Comparison of ENCODE assay signal across 8 mouse cellular contexts in genomic region chr17:35917143-35917462, GRCm38 (mm10). TPM values are rescaled to one million over a fixed set of nuclear protein-coding genes. Genes with fewer than 3 reads are reported as not detected.
DNase-seq lines count a peak whose midpoint lies in the region; ATAC-seq and TF ChIP-seq lines count a peak whose summit lies in the region.

No protein-coding gene starts in this region.

- no peak for TF ChIP-seq POLR2A in CH12.LX (IDR thresholded peaks at IDR 0.05; ENCODE audit: low read depth, low read length)

- WGBS in forebrain, embryonic 11.5 days: under 1% methylated on average over 8 of the region's 8 CpGs
- 0% methylated on average over 8 of the region's 8 CpGs for WGBS in midbrain, embryonic 14.5 days

- peak overlapping the region; percentile 100 for H3K9ac ChIP-seq in CH12.LX (ENCODE audit: insufficient read depth, low read depth)
- peak overlapping the region; percentile 97 for H3K9ac ChIP-seq in forebrain, embryonic 11.5 days (ENCODE audit: low read length)
- peak overlapping the region; percentile 99 for H3K9ac ChIP-seq in midbrain, embryonic 14.5 days (replicated peaks; ENCODE audit: low read length)

- H3K27ac ChIP-seq in CH12.LX (ENCODE audit: insufficient read depth, low read depth): peak overlapping the region; percentile 63
- peak overlapping the region; percentile 95 for H3K27ac ChIP-seq in forebrain, embryonic 11.5 days (ENCODE audit: low read depth, low read length)
- H3K27ac ChIP-seq in midbrain, embryonic 14.5 days (replicated peaks; ENCODE audit: low read depth, low read length): peak overlapping the region; percentile 92

- H3K4me1 ChIP-seq in erythroblast, embryonic 14.5 days (ENCODE audit: control insufficient read depth): peaks cover 66% of the 10 kb centered on the region
- H3K4me1 ChIP-seq in CH12.LX (ENCODE audit: control insufficient read depth in 1 of 2, insufficient read depth in 2 of 2): peaks cover 6 to 55% of the 10 kb centered on the region in 2 experiments; a peak in 3 of 4 replicates
- peaks cover 13% of the 10 kb centered on the region for H3K4me1 ChIP-seq in forebrain, embryonic 11.5 days (replicated peaks; ENCODE audit: control insufficient read depth, insufficient read depth, low read length)
- H3K4me1 ChIP-seq in midbrain, embryonic 14.5 days (ENCODE audit: control insufficient read depth, insufficient read depth, low read length): peaks cover 34% of the 10 kb centered on the region

- no peak for TF ChIP-seq CTCF in CH12.LX (conservative IDR thresholded peaks at IDR 0.05 in 1 of 2, IDR thresholded peaks at IDR 0.05 in 1 of 2; ENCODE audit: low read depth in 2 of 2, low read length in 2 of 2)

- H3K36me3 ChIP-seq in erythroblast, embryonic 14.5 days (ENCODE audit: control insufficient read depth): peaks cover 65% of the 10 kb centered on the region
- peaks cover 29 to 57% of the 10 kb centered on the region in 2 experiments for H3K36me3 ChIP-seq in CH12.LX (replicated peaks in 1 of 2; ENCODE audit: control insufficient read depth in 1 of 2, insufficient read depth in 1 of 2, low read length in 1 of 2)
- peaks cover 2% of the 10 kb centered on the region; the same call in 1 of the 2 replicates for H3K36me3 ChIP-seq in forebrain, embryonic 11.5 days (ENCODE audit: control insufficient read depth, insufficient read depth, low read length)
- peaks cover 15% of the 10 kb centered on the region for H3K36me3 ChIP-seq in midbrain, embryonic 14.5 days (ENCODE audit: control insufficient read depth, insufficient read depth, low read length)

- no peak for TF ChIP-seq RAD21 in CH12.LX (IDR thresholded peaks at IDR 0.05; ENCODE audit: low read depth, low read length)

- peak overlapping the region; percentile 97; the same call in 1 of the 2 replicates for H3K4me2 ChIP-seq in CH12.LX (ENCODE audit: insufficient read depth, low read depth, poor library complexity, severe bottlenecking)
- H3K4me2 ChIP-seq in forebrain, embryonic 11.5 days (ENCODE audit: low read depth, low read length, severe bottlenecking): peak overlapping the region; percentile 54
- peak overlapping the region; percentile 65 for H3K4me2 ChIP-seq in midbrain, embryonic 14.5 days (ENCODE audit: low read length)

- H3K4me3 ChIP-seq in erythroblast, embryonic 14.5 days (replicated peaks): peak overlapping the region; percentile 73
- peak overlapping the region; percentile 63 to 78 (median 77) for H3K4me3 ChIP-seq in CH12.LX (replicated peaks in 1 of 3; ENCODE audit: low read depth in 2 of 3, low read length in 2 of 3, poor library complexity in 1 of 3)
- peak overlapping the region; percentile 70 for H3K4me3 ChIP-seq in forebrain, embryonic 11.5 days (ENCODE audit: low read depth, low read length)
- peak overlapping the region; percentile 79 for H3K4me3 ChIP-seq in midbrain, embryonic 14.5 days (replicated peaks; ENCODE audit: low read depth, low read length)

- in situ Hi-C loops in CH12.LX (cut with MboI; ENCODE audit: low pct_ligation_motif_present, low pct_unique_long_range_greater_than_20kb, low sequenced_read_pairs): no loop called here

- ATAC-seq in erythroblast, adult 5-6 weeks (replicated peaks; ENCODE audit: low FRiP score, poor library complexity, severe bottlenecking): no peak
- no peak for ATAC-seq in forebrain, embryonic 11.5 days (replicated peaks; ENCODE audit: low FRiP score)
- no peak for ATAC-seq in midbrain, embryonic 14.5 days (ENCODE audit: low FRiP score, low TSS enrichment)

- no peak for TF ChIP-seq EP300 in CH12.LX (IDR thresholded peaks at IDR 0.05; ENCODE audit: low read length)

- dilution Hi-C loops in CH12.LX (cut with MboI; ENCODE audit: extremely low pct_ligation_motif_present, extremely low pct_unique_long_range_greater_than_20kb, low sequenced_read_pairs): no loop called here

- H3K9me3 ChIP-seq in erythroblast, embryonic 14.5 days (ENCODE audit: control insufficient read depth, low read length): no peaks in the 10 kb centered on the region
- no peaks in the 10 kb centered on the region for H3K9me3 ChIP-seq in CH12.LX (replicated peaks; ENCODE audit: low read length)
- no peaks in the 10 kb centered on the region for H3K9me3 ChIP-seq in forebrain, embryonic 11.5 days (ENCODE audit: control insufficient read depth, low read length)
- H3K9me3 ChIP-seq in midbrain, embryonic 14.5 days (ENCODE audit: control insufficient read depth, low read length): no peaks in the 10 kb centered on the region

- peak; percentile 37 for DNase-seq in CH12.LX (ENCODE audit: extremely low read depth)
- peak; percentile 70 for DNase-seq in forebrain, embryonic 11.5 days (ENCODE audit: low spot score)
- peak; percentile 31 to 64 for DNase-seq in kidney, postnatal 25 days
- peak; percentile 63 for DNase-seq in midbrain, embryonic 14.5 days
- DNase-seq in urinary bladder, postnatal 25 days (ENCODE audit: low spot score): no peak
- no peak for DNase-seq in cerebellum, adult 8-10 months

- peaks cover 47% of the 10 kb centered on the region for H3K79me2 ChIP-seq in CH12.LX (replicated peaks; ENCODE audit: control insufficient read depth, extremely low read depth, insufficient read depth, poor library complexity, severe bottlenecking)

- H3K27me3 ChIP-seq in erythroblast, embryonic 14.5 days (ENCODE audit: control insufficient read depth): no peaks in the 10 kb centered on the region
- H3K27me3 ChIP-seq in CH12.LX (replicated peaks): no peaks in the 10 kb centered on the region
- H3K27me3 ChIP-seq in forebrain, embryonic 11.5 days (ENCODE audit: control insufficient read depth, insufficient read depth, low read length): no peaks in the 10 kb centered on the region
- H3K27me3 ChIP-seq in midbrain, embryonic 14.5 days (ENCODE audit: control insufficient read depth, insufficient read depth, low read length): no peaks in the 10 kb centered on the region

TF ChIP-seq in CH12.LX, 34 proteins besides CTCF, POLR2A, EP300 and RAD21:
- no peak for TF ChIP-seq USF1 (IDR thresholded peaks at IDR 0.05; ENCODE audit: low read depth, low read length)
- no peak for TF ChIP-seq BHLHE40 (IDR thresholded peaks at IDR 0.05; ENCODE audit: low read depth, low read length)
- no peak for TF ChIP-seq ZC3H11A (IDR thresholded peaks at IDR 0.05; ENCODE audit: low read depth, low read length)
- TF ChIP-seq RCOR1 (conservative IDR thresholded peaks at IDR 0.05; ENCODE audit: low read depth, low read length): no peak

RNA-seq across cellular contexts. Expression of gene Ppp1r10, which starts 0.9 kb away (rescaled TPM):
- polyA plus RNA-seq in erythroblast, embryonic 14.5 days (2012): 5.4 and 6.3 TPM in 2 replicates
- total RNA-seq in erythroblast, adult 5-6 weeks (2015; ENCODE audit: low replicate concordance): 91.1 and 91.3 TPM in 2 replicates
- total RNA-seq in erythroblast, adult 5-6 weeks (2017; ENCODE audit: low replicate concordance): 84.8 and 104 TPM in 2 replicates
- total RNA-seq in CH12.LX (2012; rRNA removed) (31.6 TPM in 2 replicates), CH12.LX (2014; rRNA removed) (10.7 and 14.5 TPM in 2 replicates)
- 69.9 and 70.3 TPM in 2 replicates for polyA plus RNA-seq in CH12.LX (2012; ENCODE audit: insufficient read length, low read depth)
- 52.6 and 59.3 TPM in 2 replicates for polyA plus RNA-seq in forebrain, embryonic 11.5 days (2014; fragmentation: Nextera tagmentation; extraction: Ambion mirVana)
- polyA plus RNA-seq in midbrain, embryonic 14.5 days (2014; fragmentation: Nextera tagmentation; extraction: Ambion mirVana): 36.3 and 45.2 TPM in 2 replicates

RNA-seq across cellular contexts. Expression of gene Mrps18b, which starts 0.9 kb away (rescaled TPM):
- 0.45 and 0.85 TPM in 2 replicates for polyA plus RNA-seq in erythroblast, embryonic 14.5 days (2012)
- total RNA-seq in erythroblast, adult 5-6 weeks (2015; ENCODE audit: low replicate concordance): 7.7 and 32.6 TPM in 2 replicates
- 7.4 and 18.9 TPM in 2 replicates for total RNA-seq in erythroblast, adult 5-6 weeks (2017; ENCODE audit: low replicate concordance)
- total RNA-seq in CH12.LX (2012; rRNA removed): 108 and 135 TPM in 2 replicates
- 135 and 148 TPM in 2 replicates for total RNA-seq in CH12.LX (2014; rRNA removed)
- polyA plus RNA-seq in CH12.LX (2012; ENCODE audit: insufficient read length, low read depth): 172 and 180 TPM in 2 replicates
- polyA plus RNA-seq in forebrain, embryonic 11.5 days (2014; fragmentation: Nextera tagmentation; extraction: Ambion mirVana): 66.1 and 66.8 TPM in 2 replicates
- polyA plus RNA-seq in midbrain, embryonic 14.5 days (2014; fragmentation: Nextera tagmentation; extraction: Ambion mirVana): 54.9 and 55.3 TPM in 2 replicates

RNA-seq across cellular contexts. Expression of gene Atat1, which starts 7.2 kb away (rescaled TPM):
- 1.1 and 1.6 TPM in 2 replicates for polyA plus RNA-seq in erythroblast, embryonic 14.5 days (2012)
- 2.3 TPM in 1 of 2 replicates, not detected in the other for total RNA-seq in erythroblast, adult 5-6 weeks (2015; ENCODE audit: low replicate concordance)
- total RNA-seq in erythroblast, adult 5-6 weeks (2017; ENCODE audit: low replicate concordance): 0.56 and 7.1 TPM in 2 replicates
- total RNA-seq in CH12.LX (2012; rRNA removed): 12.5 and 14.5 TPM in 2 replicates
- total RNA-seq in CH12.LX (2014; rRNA removed): 5.2 and 5.7 TPM in 2 replicates
- polyA plus RNA-seq in CH12.LX (2012; ENCODE audit: insufficient read length, low read depth): 9.9 and 10.4 TPM in 2 replicates
- 213 and 224 TPM in 2 replicates for polyA plus RNA-seq in forebrain, embryonic 11.5 days (2014; fragmentation: Nextera tagmentation; extraction: Ambion mirVana)
- polyA plus RNA-seq in midbrain, embryonic 14.5 days (2014; fragmentation: Nextera tagmentation; extraction: Ambion mirVana): 478 and 503 TPM in 2 replicates

RNA-seq across cellular contexts. Expression of gene 2310061I04Rik, which starts 19.9 kb away (rescaled TPM):
- polyA plus RNA-seq in erythroblast, embryonic 14.5 days (2012): 6.9 and 7.1 TPM in 2 replicates
- 17.1 and 21.5 TPM in 2 replicates for total RNA-seq in erythroblast, adult 5-6 weeks (2015; ENCODE audit: low replicate concordance)
- total RNA-seq in erythroblast, adult 5-6 weeks (2017; ENCODE audit: low replicate concordance): 3.9 TPM in 1 of 2 replicates, not detected in the other
- total RNA-seq in CH12.LX (2012; rRNA removed) (7.1 and 8.7 TPM in 2 replicates), CH12.LX (2014; rRNA removed) (4.2 and 5.7 TPM in 2 replicates)
- 39.5 and 46.4 TPM in 2 replicates for polyA plus RNA-seq in CH12.LX (2012; ENCODE audit: insufficient read length, low read depth)
- polyA plus RNA-seq in forebrain, embryonic 11.5 days (2014; fragmentation: Nextera tagmentation; extraction: Ambion mirVana): 26.9 and 29.9 TPM in 2 replicates
- 50.7 and 70.0 TPM in 2 replicates for polyA plus RNA-seq in midbrain, embryonic 14.5 days (2014; fragmentation: Nextera tagmentation; extraction: Ambion mirVana)

RNA-seq across cellular contexts. Expression of gene Dhx16, which starts 37.5 kb away (rescaled TPM):
- 5.0 and 5.2 TPM in 2 replicates for polyA plus RNA-seq in erythroblast, embryonic 14.5 days (2012)
- total RNA-seq in erythroblast, adult 5-6 weeks (2015; ENCODE audit: low replicate concordance): 38.6 and 56.0 TPM in 2 replicates
- 30.8 and 38.9 TPM in 2 replicates for total RNA-seq in erythroblast, adult 5-6 weeks (2017; ENCODE audit: low replicate concordance)
- total RNA-seq in CH12.LX (2012; rRNA removed) (75.3 and 81.0 TPM in 2 replicates), CH12.LX (2014; rRNA removed) (74.8 and 75.0 TPM in 2 replicates)
- polyA plus RNA-seq in CH12.LX (2012; ENCODE audit: insufficient read length, low read depth): 84.4 and 107 TPM in 2 replicates
- 50.3 and 52.9 TPM in 2 replicates for polyA plus RNA-seq in forebrain, embryonic 11.5 days (2014; fragmentation: Nextera tagmentation; extraction: Ambion mirVana)
- polyA plus RNA-seq in midbrain, embryonic 14.5 days (2014; fragmentation: Nextera tagmentation; extraction: Ambion mirVana): 27.4 and 30.7 TPM in 2 replicates

Comparison
In these comparisons a context has a peak if more than half of its experiments do, and no peak if none do; other contexts are left out.
1. DNase-seq: peak in CH12.LX (single experiment), forebrain, embryonic 11.5 days (single experiment), kidney, postnatal 25 days (2 of 2) and midbrain, embryonic 14.5 days (single experiment); none in urinary bladder, postnatal 25 days (single experiment) and cerebellum, adult 8-10 months (single experiment).
2. RNA of gene Mrps18b, which starts 0.9 kb away (polyA plus RNA-seq): 172 to 180 TPM in CH12.LX, 66.1 to 66.8 TPM in forebrain, embryonic 11.5 days and 54.9 to 55.3 TPM in midbrain, embryonic 14.5 days; 0.45 to 0.85 TPM in erythroblast, embryonic 14.5 days; every median in the first group is over 10 times any median in the second.
3. RNA of gene Atat1, which starts 7.2 kb away (polyA plus RNA-seq): 478 to 503 TPM in midbrain, embryonic 14.5 days and 213 to 224 TPM in forebrain, embryonic 11.5 days; 9.9 to 10.4 TPM in CH12.LX and 1.1 to 1.6 TPM in erythroblast, embryonic 14.5 days; every median in the first group is over 10 times any median in the second.
4. Peak in every context shown above with its lines, with median percentiles within 50 percentile points of each other: H3K4me3 ChIP-seq, H3K27ac ChIP-seq, H3K4me2 ChIP-seq and H3K9ac ChIP-seq.